Mouse (Mus musculus) thymus, postnatal 10 days (tissue): ENCODE results near the gene Zg16.

Experiments
- DNase-seq, 2 experiments: peaks; one replicate each; pipeline ENCODE4 v3.0.0; 2021; ENCODE audit warnings: low spot score in 2 of 2

Zg16 gene

DNA sequence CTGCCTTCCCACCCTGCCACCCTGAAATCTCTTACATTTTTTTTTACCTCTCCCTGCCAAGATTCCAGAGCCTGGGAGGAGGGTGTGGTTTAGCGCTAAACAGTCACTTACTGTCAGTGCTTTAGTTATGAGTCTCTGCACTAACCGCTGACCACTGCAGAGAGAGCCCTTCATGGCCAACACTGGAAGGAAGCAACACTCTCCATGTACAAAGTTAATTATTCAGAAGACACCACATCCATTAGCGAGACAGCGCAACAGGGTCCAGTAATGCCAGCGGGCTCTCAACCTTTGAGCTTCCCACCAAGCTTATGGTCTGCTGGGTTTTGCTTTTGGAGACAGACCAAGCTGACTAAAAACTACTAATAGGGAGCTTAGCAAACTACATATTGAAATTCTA, 10.9 kb downstream of the Zg16 start:
- no peak for DNase-seq

DNA sequence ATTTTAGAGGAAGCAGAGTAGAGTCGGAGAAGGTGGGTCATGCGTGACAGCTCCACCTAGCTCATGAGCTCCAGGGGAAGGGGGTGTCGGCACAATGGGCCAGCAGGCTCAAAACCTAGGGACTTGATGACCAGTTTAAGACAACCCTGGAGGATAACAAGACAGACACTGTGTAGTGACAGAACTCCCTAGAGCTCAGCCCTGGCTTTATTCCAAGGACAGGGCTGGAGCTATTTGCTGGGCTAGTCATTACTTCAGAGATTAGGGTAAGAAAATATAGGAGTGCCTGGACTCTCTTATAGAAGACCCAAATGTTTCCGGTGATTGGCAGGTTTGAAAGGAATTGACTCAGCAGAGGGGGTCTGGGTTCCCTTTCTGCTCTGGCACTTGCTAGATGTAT, 13.9 kb downstream of the Zg16 start:
- DNase-seq: no peak

DNA sequence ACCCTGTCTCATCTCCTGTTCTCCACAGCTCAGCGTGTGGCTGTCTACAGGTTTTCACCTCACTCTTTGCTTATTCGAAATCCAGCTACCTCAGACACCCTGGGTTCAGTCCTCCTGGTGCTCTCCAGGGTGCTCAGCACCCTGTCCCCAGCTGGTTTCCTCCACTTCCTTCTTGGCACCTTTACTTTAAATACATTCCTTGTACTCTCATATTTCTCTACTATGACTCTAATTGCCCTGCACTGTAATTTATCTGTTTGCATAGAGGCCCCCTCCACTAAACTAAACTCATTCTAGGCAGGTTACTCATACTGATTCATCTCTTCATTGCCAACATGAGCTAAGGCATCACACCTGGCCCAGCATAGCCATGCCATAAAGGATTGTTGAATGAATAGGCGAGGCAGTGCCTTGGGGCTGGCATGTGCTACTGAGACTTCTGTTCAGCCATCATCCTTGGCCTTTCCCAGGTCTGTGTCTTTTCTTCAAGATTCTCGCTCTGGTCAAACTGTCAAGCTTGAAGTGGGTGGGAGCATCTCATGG, 16.2 kb downstream of the Zg16 start:
- DNase-seq: no peak

DNA sequence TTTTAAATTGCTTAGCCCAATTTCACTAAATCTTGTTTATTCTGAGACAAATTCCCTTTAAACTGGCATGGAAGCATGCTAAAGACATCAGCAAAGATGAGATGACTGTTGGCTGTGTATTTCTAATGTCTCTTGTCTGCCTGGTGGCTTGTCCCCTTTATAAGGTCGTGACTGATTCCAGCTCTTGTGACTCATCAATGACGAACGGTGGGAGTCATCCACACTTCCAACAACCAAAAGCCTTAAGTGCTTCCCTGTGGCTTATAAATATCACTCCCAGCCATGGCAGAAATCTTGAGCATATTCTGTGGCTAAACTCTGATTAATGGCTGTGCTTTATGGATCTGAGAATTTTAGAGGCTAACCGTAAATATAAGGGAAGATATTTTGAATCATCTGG, 20.8 kb downstream of the Zg16 start:
- DNase-seq: no peak

DNA sequence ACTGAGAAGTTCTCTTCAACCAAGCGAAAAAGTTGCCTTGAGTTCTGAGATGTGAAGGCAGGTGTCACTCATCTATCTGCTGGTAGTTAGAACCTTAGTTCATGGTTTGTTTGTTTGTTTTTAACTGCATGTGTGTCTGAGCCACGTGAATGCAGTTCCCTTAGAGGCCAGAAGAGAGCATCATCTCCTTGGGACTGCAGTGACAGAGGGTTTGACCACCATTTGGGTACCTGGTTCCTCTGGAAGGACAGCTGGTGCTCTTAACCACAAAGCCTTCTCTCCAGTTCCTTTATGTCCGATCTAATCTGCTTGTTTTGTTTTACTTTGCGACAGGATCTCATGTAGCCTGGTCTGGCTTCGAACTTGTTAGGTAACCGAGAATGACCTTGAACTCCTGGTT, 21.6 kb downstream of the Zg16 start:
- no peak for DNase-seq

DNA sequence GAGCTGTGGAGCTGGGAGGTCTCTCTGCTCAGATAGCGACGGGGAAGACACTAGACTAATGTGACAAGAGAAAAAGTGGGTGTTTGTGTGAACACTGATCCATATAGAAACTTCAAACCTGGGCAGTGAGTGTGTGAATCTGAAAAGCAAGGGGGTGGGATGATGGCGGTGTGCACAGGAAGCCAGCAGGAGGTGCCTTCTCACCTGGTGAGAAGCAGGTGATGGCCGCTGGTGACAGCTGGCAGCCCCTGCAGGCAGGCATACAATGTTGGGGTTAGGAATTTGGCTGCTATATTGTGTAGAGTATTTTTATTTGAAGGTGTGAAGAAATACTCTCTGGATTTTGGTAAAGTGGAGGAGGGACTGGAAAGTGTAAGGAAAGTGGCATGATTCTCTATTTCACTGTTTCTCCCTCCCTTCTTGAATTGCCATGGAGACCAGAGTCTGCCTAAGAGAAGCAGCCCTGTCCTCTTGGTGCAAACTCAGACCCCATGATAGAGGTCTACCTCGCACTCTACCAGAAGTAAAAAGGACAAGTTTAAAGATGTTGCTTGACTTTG, 32.0 kb downstream of the Zg16 start:
- peak in 1 of 2 experiments; percentile 19 for DNase-seq

DNA sequence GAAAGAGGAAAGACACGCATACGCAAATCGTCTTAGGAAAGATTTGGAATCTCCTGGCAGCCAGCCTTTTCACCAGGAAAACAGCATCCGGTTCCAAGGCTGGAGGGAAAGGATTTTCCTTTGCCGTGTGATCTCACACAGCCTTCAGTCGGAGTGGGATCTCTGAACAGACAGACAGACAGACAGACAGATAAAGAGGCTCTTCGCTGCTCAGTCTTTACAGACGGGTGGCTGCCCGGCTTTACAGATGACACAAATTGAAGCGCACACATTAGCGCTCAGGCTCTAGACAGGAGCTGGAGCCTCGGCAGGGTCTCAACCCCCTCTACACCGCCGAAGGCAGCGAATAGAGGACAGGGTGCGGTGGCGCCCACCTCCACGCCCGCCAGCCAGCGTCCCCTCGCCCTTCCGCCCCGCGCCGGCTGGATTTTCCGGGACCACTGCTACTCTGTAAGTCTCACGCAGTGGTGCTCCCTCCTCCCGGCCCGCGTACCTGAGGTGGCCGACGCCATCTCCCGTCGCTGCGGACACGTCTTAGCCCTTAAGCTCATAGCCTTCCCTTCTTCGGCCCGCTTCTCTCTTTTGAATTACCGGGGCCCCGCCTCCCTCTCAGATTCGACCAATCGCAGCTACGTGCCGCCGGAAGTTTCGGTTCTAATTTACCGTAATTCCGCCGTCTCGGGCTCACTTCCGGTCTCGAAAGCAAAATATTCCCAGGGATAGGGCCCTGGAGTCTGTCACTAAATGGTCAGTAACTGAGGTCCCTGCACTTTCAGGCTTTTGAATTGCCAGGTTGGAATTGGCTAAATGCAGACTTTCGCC, 45.1 kb downstream of the Zg16 start, which contains the start of gene Kif22:
Gene Kif22 (minus strand): TSS at position 621 of the 822 bp plus-strand sequence.
- peak; percentile 77 to 87 for DNase-seq

DNA sequence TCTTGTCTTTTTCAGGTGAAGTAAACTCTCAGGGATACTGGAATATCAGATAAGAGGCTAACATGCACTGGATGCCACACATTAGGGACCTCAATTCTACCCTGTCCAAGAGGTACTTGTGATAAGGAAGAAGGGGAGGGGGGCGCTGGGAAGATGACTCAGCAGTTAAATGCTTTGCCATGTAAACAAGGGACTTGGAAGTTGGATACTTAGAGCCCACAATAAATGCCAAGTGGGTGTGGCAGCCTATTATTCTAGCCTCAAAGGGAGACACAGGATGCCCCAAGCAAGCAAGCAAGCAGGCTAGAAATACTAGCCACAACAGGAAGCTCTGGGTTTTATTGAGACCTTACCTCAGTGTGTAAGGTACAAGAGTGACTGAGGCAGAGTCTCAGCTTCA, 55.9 kb downstream of the Zg16 start:
- DNase-seq: no peak

DNA sequence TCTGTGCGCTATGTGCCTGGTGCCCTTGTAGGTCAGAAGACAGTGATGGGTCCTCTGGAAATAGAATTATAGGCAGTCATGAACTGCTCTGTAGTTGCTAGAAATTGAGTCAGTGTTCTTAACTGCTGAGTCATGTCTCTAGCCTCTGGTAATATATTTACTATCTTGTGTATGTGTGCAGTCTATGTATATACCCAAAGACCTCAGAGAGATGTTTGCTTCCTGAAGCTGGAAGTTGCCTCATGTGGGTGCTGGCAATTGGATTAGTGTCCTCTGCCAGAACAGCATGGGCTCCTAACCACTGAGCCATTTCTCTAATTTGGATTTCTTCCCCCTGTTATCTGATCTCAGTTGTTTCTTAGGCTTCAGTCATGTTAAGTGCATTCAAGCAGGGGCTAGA, 57.0 kb downstream of the Zg16 start:
- no peak for DNase-seq

DNA sequence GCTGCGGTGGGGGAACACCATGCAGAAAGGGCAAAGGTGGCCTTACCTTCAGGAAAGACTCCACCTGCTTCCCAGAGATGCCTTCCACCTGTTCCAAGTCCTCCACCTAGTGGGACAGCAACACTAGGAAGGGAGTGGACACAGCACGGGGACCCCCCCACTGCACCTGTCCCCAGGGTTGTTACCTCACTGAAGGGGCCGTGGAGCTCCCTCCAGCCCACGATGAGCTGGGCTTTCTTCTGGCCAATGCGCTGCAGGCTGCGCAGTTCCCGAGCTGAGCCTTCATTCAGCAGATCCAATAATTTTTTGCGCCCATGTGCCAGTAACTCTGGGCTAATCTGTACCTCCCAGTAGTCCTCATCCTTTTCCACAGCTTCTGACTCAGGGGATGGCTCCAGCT, 59.2 kb downstream of the Zg16 start:
- peak in 1 of 2 experiments; percentile 49 for DNase-seq

DNA sequence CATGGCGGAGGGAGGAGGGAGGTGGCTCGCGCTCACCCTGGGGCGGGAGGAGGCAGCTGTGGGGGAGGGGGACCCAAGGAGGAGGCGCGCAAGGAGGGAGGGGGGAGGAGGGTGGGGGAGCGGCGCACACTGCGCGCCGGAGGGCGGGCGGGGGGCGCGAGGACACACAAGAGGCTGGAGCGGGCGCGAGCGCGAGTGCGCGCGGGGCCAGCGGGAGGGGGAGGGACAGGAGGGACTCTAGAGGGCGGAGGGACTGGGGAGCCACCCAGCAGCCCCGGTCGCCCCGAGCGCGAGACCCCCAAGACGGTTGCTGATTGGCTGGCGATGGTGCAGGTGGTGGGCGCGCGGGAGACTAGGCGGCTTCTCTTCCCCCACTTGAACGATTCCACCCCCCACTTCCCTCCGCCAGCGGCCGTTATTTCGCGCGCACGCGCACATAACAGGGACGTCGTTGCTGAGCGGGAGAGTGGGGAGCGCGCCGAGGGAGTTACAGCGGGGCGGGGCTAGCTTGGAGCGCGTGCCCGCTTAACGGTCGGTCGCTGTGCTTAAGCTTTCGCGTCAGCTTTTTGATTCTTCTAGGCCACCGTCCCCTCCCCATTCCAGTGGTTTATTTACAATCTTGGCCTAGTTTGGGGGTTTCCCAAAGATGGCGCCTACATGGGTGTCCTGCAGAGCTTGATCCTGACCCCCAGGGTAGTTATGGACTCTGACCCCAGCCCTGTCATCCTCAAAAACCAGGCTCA, 60.0 kb downstream of the Zg16 start, which contains the start of gene Maz:
Gene Maz (minus strand): TSS at position 54 of the 743 bp plus-strand sequence.
- peak; percentile 99 to 100 for DNase-seq

DNA sequence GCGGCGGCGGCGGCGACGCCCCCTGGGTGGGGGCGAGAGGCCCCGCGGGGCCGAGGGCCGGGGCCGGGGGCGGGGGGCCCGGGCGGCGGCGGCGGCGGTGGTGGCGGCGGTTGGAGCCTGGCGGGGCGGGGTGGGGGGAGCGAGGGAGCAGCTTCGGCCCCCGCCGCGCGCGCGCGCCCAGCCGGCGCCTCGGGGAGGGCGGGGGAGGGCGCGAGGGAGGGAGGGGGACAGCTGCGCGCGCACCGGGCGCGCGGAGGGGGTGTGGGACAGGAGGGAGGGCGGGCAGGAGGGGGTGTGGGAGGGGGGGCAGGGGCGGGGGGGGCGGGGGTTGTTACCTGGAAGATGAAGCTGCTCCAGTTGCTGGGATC, 60.5 kb downstream of the Zg16 start:
- peak in 1 of 2 experiments; percentile 92 for DNase-seq

DNA sequence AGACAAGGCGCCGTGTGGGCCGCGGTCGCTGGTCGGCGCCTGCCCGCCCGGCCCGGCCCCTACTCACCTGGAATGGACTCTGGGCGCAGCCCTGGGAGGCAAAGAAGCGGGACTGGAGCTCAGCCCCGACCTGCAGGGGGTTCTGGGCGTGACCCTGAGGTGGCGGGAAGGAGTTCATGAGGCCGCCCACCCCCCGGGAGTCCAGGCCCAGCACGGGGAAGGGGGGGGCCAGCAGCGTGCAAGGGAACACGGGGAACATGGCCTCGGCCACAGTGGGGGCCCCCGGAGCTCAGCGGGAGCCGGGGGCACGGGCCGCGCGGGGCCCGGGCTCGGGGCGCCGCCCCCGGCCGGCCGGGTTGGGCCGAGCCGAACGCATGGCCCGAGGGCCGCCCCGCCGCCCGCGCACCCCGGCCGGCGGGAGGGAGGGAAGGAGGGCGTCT, 60.9 kb downstream of the Zg16 start:
- peak; percentile 73 to 79 for DNase-seq

DNA sequence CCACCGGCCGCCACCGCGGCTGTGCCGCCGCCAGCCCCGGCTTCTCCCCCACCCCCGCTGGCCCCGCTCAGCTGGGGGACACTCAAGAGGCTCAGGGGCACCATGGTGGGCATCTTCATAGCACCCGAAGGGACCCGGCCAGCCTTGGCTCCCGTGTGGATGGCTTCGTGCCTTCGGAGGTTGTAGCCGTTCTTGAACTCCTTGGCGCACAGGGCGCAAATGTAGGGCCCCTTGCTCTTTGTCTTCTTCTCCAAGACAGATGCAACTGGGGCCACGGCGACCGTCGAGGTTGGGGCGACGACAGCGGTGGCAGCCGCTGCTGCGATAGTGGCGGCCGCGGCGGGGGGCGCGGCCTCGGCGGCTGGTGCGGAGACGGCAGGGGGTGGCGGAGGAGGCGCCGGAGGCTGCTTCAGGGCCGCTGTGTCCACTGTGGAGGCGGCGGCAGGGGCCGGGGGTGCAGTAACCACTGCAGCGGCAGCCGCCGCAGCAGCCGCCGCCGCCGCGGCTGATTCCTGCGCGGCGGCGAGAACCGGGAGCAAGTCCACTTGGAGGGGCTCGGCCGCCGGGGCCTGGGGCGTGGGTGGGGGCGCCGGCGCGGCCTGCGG, 61.5 kb downstream of the Zg16 start:
- DNase-seq: peak in 1 of 2 experiments; percentile 61

DNA sequence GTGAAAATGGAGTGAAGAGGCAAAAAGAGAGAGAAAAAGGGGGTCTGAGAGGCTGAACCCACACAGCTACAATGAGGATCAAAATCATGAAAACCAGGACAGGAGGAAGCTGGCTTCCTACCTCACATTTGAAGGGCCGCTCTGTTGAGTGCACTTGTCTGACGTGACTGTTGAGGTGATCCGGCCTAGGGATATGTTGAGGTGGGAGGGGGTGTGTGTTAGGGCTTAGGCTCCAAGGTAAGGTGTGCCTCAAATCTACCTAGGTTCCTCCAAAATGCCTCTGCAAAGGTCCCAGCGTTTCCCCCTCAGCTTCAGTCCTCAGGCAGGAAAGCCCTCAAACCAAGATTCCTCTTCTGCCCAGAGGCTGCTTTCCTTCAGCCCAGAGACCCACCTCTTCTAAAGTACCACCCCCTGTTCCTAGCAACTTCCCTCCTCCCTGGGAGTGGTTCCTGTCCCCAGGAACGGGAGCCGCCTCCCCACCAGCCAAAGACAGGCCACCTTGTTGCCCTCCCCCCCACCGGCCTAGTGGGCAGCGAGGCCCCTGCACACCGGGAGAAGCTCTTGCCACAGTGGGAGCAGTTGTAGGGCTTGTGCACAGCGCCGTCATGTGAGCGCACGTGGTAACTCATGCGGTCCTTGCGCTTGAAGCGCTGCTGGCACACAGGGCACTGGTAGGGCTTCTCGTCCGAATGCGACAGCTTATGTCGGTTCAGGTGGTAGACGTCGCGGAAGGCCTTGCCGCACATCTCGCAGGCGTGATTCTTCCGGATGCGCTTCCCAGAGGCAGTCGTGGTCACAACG, 62.2 kb downstream of the Zg16 start:
- peak; percentile 74 to 82 for DNase-seq

DNA sequence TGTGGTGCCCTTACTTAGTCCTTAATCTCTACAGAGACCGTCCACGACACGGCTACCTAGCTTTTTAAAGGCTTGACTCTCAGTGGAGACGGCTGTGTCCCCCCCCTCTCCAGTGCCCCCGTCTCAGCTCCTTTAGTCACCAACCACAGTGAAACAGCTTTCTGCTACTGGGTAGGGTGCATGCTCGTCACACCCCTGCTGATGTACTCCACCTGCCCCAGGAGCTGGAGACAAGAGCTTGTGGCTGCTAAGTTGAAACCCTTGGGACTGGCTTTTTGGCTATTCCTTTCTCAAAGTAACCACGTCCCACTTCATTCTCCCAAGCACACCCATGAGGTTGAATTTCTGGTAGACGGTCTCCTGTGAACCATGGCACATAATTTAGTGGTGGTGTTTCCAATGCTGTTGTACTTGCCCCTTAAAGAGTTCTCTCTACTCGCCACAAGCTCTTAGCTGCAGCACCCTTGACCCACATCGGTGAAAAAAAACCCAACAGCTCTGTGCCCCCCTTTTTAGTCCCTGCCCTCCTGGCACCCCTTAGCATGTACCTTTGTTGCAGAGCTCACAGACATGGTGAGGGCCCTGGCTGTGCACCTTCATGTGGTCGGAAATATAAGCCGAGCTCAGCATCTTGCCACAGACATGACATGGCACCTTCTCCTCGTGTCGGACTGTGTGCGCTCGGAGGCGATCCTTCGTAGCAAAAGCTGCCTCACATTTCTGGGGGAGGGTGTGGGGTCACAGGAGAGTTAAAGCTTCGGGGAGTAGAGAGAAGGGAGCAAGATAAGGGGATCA, 63.0 kb downstream of the Zg16 start:
- peak; percentile 64 to 76 for DNase-seq

DNA sequence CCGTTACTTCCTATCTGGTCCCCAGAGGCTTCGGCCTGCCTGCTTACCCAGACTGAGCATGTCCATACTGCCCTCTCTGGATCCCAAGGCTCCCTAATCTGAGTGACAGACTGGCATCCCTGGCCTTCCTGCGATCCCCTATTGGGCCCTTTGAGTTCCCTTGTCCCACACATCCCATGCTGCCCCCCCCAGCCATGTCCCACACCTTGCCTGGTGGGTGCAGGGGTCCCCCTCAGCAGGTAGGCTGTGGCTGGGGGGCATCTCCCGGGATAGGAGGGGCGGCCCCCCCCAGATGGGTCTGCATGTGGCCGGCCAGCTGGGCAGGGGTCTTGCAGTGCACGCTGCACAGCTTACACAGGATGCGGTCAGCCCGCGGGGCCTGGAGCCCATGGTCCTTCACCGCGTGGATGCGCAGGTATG, 63.8 kb downstream of the Zg16 start:
- peak in 1 of 2 experiments; percentile 44 for DNase-seq

DNA sequence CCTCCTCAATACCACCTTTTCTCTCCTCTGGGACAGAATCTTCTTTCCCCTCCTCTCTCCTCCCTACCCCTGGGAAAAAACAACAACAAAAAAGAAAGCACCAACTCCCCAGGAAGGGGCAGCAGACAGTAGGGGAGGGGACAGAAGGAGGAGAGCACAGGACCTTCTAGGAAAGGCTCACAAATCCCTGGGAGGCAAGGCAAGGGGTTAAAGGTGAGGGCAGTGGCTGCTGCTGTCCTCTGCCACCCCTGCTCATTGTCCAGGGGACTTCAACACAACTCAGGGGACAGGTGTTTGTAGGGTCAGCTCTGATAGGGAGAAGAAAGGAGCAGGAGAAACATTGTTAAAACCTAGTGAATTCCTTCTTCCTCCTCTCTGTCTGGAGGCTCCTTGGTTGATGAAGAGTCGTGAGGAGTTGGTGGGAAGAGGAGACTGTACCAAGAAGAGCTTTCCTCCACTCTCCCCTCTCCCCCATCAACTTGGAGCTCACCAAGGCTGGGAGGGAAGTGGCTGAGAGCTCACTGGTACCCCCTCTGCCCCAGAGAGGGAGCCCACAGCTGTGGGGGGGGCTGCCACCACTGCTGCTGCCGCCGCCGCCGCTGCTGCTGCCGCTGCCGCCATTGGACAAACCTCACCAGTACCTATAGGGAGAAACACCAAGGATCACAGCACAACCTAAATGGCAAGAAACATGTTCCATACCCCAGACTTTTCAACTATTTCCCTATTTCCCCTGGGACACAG, 64.4 kb downstream of the Zg16 start:
- DNase-seq: no peak
